Mouse (Mus musculus) bone marrow macrophage, adult 2 months (primary cell): Measurements from ENCODE around the gene Ctnnd2.

Source experiments
- CTCF ChIP-seq: IDR thresholded peaks from 2 replicates; pipeline ENCODE4 v1.5.1; 2012; ENCODE audit warnings: low read depth, mild to moderate bottlenecking, low read length, moderate library complexity
- POLR2A ChIP-seq: IDR thresholded peaks from 2 replicates; pipeline ENCODE4 v1.6.1; 2012; ENCODE audit warnings: mild to moderate bottlenecking, low read depth, low read length, borderline replicate concordance

DNA sequence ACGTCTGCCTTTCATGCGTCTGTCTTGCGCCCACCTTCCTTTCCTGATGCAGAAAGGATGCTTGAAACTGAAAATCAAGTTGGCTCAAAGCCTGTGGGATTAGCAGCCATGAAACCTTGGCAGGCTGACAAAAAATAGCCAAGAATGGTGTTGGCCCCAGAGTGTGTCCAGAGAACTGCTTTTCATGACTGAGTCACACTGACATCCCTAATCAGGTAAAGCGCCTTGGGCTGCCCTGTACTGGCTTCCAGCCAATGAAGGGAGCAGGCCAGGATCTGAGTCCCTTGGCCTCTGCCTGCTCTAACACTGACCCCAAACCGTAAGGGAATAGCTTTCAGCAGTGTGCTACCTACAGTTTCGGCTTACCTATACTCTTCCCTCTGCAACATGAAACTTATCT lies 713.0 kb downstream of the Ctnnd2 start:
- TF ChIP-seq CTCF (no peak), POLR2A (no peak)
